Mouse (Mus musculus) ES-E14 (cell line): ENCODE data around the gene Skap2. TPM values are rescaled to one million over a fixed set of nuclear protein-coding genes. Genes with fewer than 3 reads are reported as not detected.

Experiments used
- DNase-seq: peaks from one replicate; pipeline ENCODE4 v3.0.0-alpha.2; 2013; ENCODE audit warnings: low read depth, low spot score
- H3K27ac ChIP-seq: 2 replicates; pipeline ENCODE4 v1.5.1; 2012; ENCODE audit warnings: low read depth, mild to moderate bottlenecking, low read length, moderate library complexity, mixed read lengths; ENCODE audit not compliant: poor library complexity, insufficient read depth, severe bottlenecking
- H3K36me3 ChIP-seq: 2 replicates; pipeline ENCODE4 v1.6.1; 2012; ENCODE audit warnings: mild to moderate bottlenecking, low read length, moderate library complexity, mixed read lengths; ENCODE audit not compliant: control insufficient read depth, poor library complexity, insufficient read depth, severe bottlenecking
- H3K4me1 ChIP-seq, 2 experiments: fragments of 150-350 bp in 1 of 2; sonication (generic) in 1 of 2; 2 replicates each; pipeline ENCODE4 v1.6.1; 2012; ENCODE audit warnings: low read length in 2 of 2, mild to moderate bottlenecking in 1 of 2, mixed read lengths in 1 of 2; ENCODE audit not compliant: control insufficient read depth in 2 of 2, insufficient read depth in 2 of 2, poor library complexity in 1 of 2
- H3K4me3 ChIP-seq, 2 experiments: fragments of 150-350 bp in 1 of 2; sonication (generic) in 1 of 2; 2 replicates each; pipeline ENCODE4 v1.5.1; 2012; ENCODE audit warnings: low read length in 2 of 2, low read depth in 1 of 2, mild to moderate bottlenecking in 1 of 2, mixed read lengths in 1 of 2; ENCODE audit not compliant: insufficient read depth in 1 of 2, poor library complexity in 1 of 2, severe bottlenecking in 1 of 2
- H3K9ac ChIP-seq: 2 replicates; pipeline ENCODE4 v1.6.1; 2012; ENCODE audit warnings: low read depth, mild to moderate bottlenecking, low read length, mixed read lengths; ENCODE audit not compliant: poor library complexity, insufficient read depth, severe bottlenecking
- H3K9me3 ChIP-seq: fragments of 150-350 bp; sonication (generic); 2 replicates; pipeline ENCODE4 v1.6.1; 2012; ENCODE audit warnings: low read depth, mild to moderate bottlenecking, low read length; ENCODE audit not compliant: control insufficient read depth, insufficient read depth
- CHD2 ChIP-seq: IDR thresholded peaks from 2 replicates; pipeline ENCODE4 v1.6.1; 2014; ENCODE audit warnings: mild to moderate bottlenecking, low read depth, low read length, inconsistent platforms
- HCFC1 ChIP-seq: IDR thresholded peaks from 2 replicates; pipeline ENCODE4 v1.6.1; 2012; ENCODE audit warnings: low read length, inconsistent platforms, borderline replicate concordance; ENCODE audit not compliant: insufficient read depth
- MAFK ChIP-seq: IDR thresholded peaks from 2 replicates; pipeline ENCODE4 v1.6.1; 2014; ENCODE audit warnings: mild to moderate bottlenecking, low read depth, low read length, inconsistent platforms; ENCODE audit not compliant: insufficient read depth
- ZC3H11A ChIP-seq: IDR thresholded peaks from 2 replicates; pipeline ENCODE4 v1.6.1; 2012; ENCODE audit warnings: low read depth, mild to moderate bottlenecking, inconsistent platforms, low read length, borderline replicate concordance
- ZNF384 ChIP-seq: IDR thresholded peaks from 2 replicates; pipeline ENCODE4 v1.6.1; 2012; ENCODE audit warnings: low read depth, low read length, inconsistent platforms
- in situ Hi-C, 2 experiments: fragments of 600-800 bp; cut with MboI; formaldehyde crosslinking; loops; one replicate each; pipeline ENCODE4 v1.15.1; 2025; ENCODE audit warnings: low sequenced_read_pairs in 2 of 2, inconsistent platforms in 1 of 2; ENCODE audit not compliant: unreplicated experiment in 2 of 2
- total RNA-seq: library from RNA; depleted of rRNA; stranded (reverse); fragments of 300-350 nt; gene quantifications from 2 replicates; pipeline ENCODE4 v1.2.3, GENCODE M21; 2012

Gene Skap2
- total RNA-seq, 1 experiment: 25.1 TPM

DNA sequence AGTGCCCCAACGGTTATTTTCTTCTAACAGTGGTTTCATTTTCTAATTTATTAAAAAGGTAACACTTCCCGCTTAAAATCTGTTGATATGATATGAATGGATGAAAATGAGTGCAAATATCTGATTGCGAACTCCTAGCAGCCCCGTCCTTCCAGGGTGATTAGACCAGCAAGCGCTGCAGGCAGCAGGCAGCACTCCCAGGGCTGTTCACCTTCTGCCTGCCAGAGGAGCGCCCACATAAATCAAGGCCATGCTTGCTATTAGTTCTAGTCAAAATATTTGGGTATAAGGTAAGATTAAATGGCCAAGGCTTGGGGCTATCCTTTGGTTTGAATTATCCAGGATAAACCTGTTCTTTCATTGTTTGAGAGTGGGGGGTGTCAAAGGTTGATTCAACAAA is 3.0 kb downstream of the Skap2 start:
- no peak overlapping the region for H3K9ac ChIP-seq
- in situ Hi-C loops: no loop called here
- no peaks in the 10 kb centered on the region for H3K9me3 ChIP-seq
- H3K36me3 ChIP-seq: no peaks in the 10 kb centered on the region
- H3K27ac ChIP-seq: no peak overlapping the region
- TF ChIP-seq HCFC1 (no peak), ZNF384 (no peak), MAFK (no peak), CHD2 (no peak), ZC3H11A (no peak)
- H3K4me3 ChIP-seq: no peak overlapping the region
- DNase-seq: no peak
- peaks cover 4 to 13% of the 10 kb centered on the region in 2 experiments; a peak in 3 of 4 replicates for H3K4me1 ChIP-seq

- DNase-seq: no peak
- H3K4me3 ChIP-seq: no peak overlapping the region
- TF ChIP-seq ZC3H11A: no peak
- no peak for TF ChIP-seq ZNF384
- no peak for TF ChIP-seq CHD2
- no peak for TF ChIP-seq MAFK
- TF ChIP-seq HCFC1: no peak
- no peaks in the 10 kb centered on the region for H3K36me3 ChIP-seq
- in situ Hi-C loops: no loop called here
- no peaks in the 10 kb centered on the region for H3K9me3 ChIP-seq
- H3K27ac ChIP-seq: no peak overlapping the region
- H3K4me1 ChIP-seq: peaks cover 4 to 13% of the 10 kb centered on the region in 2 experiments; a peak in 3 of 4 replicates
- no peak overlapping the region for H3K9ac ChIP-seq
Measured at GRCm38 (mm10) chr6:52008757-52009156, 3.6 kb downstream of the Skap2 start.

DNA sequence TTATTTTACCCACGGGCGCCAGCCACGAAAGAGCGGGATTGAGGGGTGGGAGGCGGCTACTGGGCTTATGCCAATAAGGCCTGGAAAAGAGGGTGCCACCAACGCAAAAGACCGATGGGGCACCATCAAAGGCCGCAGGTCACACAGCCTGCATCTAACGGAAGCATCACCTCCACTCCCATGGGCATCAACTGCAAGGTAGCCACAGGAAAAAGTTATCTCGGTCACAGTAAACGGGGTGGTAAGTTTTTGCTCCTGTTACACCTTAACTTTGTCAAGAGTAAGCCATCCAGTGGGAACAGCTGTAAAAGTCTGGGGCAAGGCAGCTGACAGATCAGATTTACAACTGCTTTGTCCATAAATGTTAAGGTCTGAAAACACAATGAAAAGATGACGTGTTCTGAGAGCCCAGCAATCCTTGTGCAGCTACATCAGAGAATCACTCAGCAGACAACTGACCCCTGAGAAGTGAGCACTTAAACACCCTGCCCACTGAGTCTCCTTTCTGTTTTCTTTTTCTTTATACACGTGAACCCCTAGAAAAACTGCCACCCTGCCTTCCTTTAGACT is 5.6 kb downstream of the Skap2 start:
- H3K9me3 ChIP-seq: no peaks in the 10 kb centered on the region
- no peaks in the 10 kb centered on the region for H3K36me3 ChIP-seq
- no peak for TF ChIP-seq MAFK
- no peak for TF ChIP-seq HCFC1
- TF ChIP-seq ZNF384: no peak
- DNase-seq: no peak
- peaks cover 9% of the 10 kb centered on the region in 2 experiments; a peak in 2 of 4 replicates for H3K4me1 ChIP-seq
- peak overlapping the region; percentile 59 for H3K9ac ChIP-seq
- peak overlapping the region; percentile 69 to 91 for H3K4me3 ChIP-seq
- peak overlapping the region; percentile 54; the same call in 1 of the 2 replicates for H3K27ac ChIP-seq
- in situ Hi-C loops: no loop called here

- Histone ChIP-seq H3K27ac (peak overlapping the region; percentile 65; the same call in 1 of the 2 replicates), H3K9me3 (no peaks in the 10 kb centered on the region), H3K4me1 (peaks cover 6 to 9% of the 10 kb centered on the region in 2 experiments; a peak in 2 of 4 replicates), H3K4me3 (peak overlapping the region; percentile 69 to 91), H3K9ac (peak overlapping the region; percentile 83), H3K36me3 (no peaks in the 10 kb centered on the region)
- no peak for DNase-seq
- TF ChIP-seq HCFC1 (no peak), CHD2 (no peak), ZC3H11A (no peak), MAFK (no peak), ZNF384 (no peak)
- in situ Hi-C loops: no loop called here
Measured at GRCm38 (mm10) chr6:52005963-52006648, 6.2 kb downstream of the Skap2 start.
